Mouse (Mus musculus) limb, embryonic 15.5 days (tissue): ENCODE measurements around the gene Ephb3. TPM values are rescaled to one million over a fixed set of nuclear protein-coding genes. Genes with fewer than 3 reads are reported as not detected.
"Not testable (repeated sequence)": the region's sequence is repeated elsewhere in the genome, so short reads cannot be mapped to it uniquely, and the experiment has no call there.

Source experiments
- ATAC-seq: fragments of 200-750 bp; cut with Nextera tagmentation; 2 replicates; pipeline ENCODE4 v1.8.0; 2017; ENCODE audit warnings: low read depth, moderate TSS enrichment; ENCODE audit not compliant: insufficient number of reproducible peaks, low FRiP score, low TSS enrichment
- H3K27ac ChIP-seq: fragments of 300-500 bp; sonication (generic); 2 replicates; pipeline ENCODE4 v1.5.1; 2015; ENCODE audit warnings: moderate library complexity, mild to moderate bottlenecking, inconsistent platforms
- H3K27me3 ChIP-seq: fragments of 300-500 bp; sonication (generic); 2 replicates; pipeline ENCODE4 v1.6.1; 2015; ENCODE audit warnings: inconsistent platforms
- H3K36me3 ChIP-seq: fragments of 300-500 bp; sonication (generic); 2 replicates; pipeline ENCODE4 v1.6.1; 2015; ENCODE audit warnings: inconsistent platforms
- H3K4me1 ChIP-seq: fragments of 300-500 bp; sonication (generic); 2 replicates; pipeline ENCODE4 v1.6.1; 2015; ENCODE audit warnings: inconsistent platforms
- H3K4me2 ChIP-seq: fragments of 300-500 bp; sonication (generic); 2 replicates; pipeline ENCODE4 v1.6.1; 2015; ENCODE audit warnings: mild to moderate bottlenecking, inconsistent platforms
- H3K4me3 ChIP-seq: fragments of 300-500 bp; sonication (generic); 2 replicates; pipeline ENCODE4 v1.5.1; 2015; ENCODE audit warnings: mild to moderate bottlenecking, inconsistent platforms
- H3K9ac ChIP-seq: fragments of 300-500 bp; sonication (generic); 2 replicates; pipeline ENCODE4 v1.6.1; 2015; ENCODE audit warnings: inconsistent platforms
- H3K9me3 ChIP-seq: fragments of 300-500 bp; sonication (generic); 2 replicates; pipeline ENCODE4 v1.6.1; 2016; ENCODE audit warnings: inconsistent platforms
- WGBS: fragments of 180-500 bp; shearing (Covaris S2); methylation state at CpG from one replicate; pipeline ENCODE4 v1.1.7; 2015; 5-methylcytosine and 5-hydroxymethylcytosine counted together
- polyA plus RNA-seq: library from polyadenylated mRNA; unstranded; fragments of >200 nt; fragmentation: Nextera tagmentation; extraction: Ambion mirVana; gene quantifications from 2 replicates; pipeline ENCODE4 v1.2.1, GENCODE M21; 2015

Ephb3 gene
- 33.0 and 43.8 TPM in 2 replicates for polyA plus RNA-seq

- Histone ChIP-seq H3K27me3 (no peaks in the 10 kb centered on the region), H3K36me3 (peaks cover 3% of the 10 kb centered on the region; the same call in 1 of the 2 replicates), H3K4me1 (peaks cover 37% of the 10 kb centered on the region), H3K27ac (peak within 1 kb of the TSS; percentile 96), H3K9ac (peak within 1 kb of the TSS; percentile 94), H3K4me2 (peak within 1 kb of the TSS; percentile 74), H3K4me3 (peak within 1 kb of the TSS; percentile 74), H3K9me3 (no peaks in the 10 kb centered on the region)
- ATAC-seq = peak; percentile 96
- WGBS = under 1% methylated on average over 51 of the region's 51 CpGs
Measured at GRCm38 (mm10) chr16:21204367-21205092, at the start of gene Ephb3. Ephb3 (plus strand) TSS chr16:21204755.

DNA sequence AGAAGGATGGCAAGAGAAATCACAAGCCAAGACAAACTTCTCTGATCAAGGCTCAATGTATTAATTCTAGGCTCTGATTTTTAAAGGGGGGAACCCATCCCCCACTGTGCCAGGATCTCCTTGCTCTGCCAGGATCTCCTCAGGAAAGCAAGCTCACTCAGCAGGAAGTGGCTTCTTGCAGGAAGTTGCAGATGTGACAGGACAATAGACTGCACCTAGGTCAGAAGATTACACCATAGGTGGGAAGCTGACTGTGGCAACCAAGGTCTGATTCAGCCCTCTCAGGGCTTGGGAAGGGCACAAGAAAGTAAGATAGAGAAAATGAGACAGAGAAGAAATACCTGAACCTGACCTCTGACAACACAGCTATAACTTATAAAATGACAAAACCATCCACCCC is 48.3 kb upstream of the Ephb3 start:
- not testable (repeated sequence) for H3K9ac ChIP-seq, H3K27ac ChIP-seq, H3K9me3 ChIP-seq, H3K36me3 ChIP-seq, H3K27me3 ChIP-seq, H3K4me1 ChIP-seq, H3K4me3 ChIP-seq, H3K4me2 ChIP-seq, ATAC-seq

- H3K4me2 ChIP-seq, H3K4me3 ChIP-seq, H3K36me3 ChIP-seq, H3K9ac ChIP-seq, H3K4me1 ChIP-seq, H3K27ac ChIP-seq, H3K9me3 ChIP-seq, ATAC-seq, H3K27me3 ChIP-seq: not testable (repeated sequence)
- 53% methylated on average over 1 of the region's 1 CpGs for WGBS
Measured at GRCm38 (mm10) chr16:21159226-21159625, 45.3 kb upstream of the Ephb3 start.

GRCm38 (mm10) chr16:21163423-21163822 is 41.1 kb upstream of the Ephb3 start:
- H3K27me3 ChIP-seq, H3K9me3 ChIP-seq, ATAC-seq, H3K4me1 ChIP-seq, H3K36me3 ChIP-seq, H3K27ac ChIP-seq, H3K4me2 ChIP-seq, H3K9ac ChIP-seq, H3K4me3 ChIP-seq: not testable (repeated sequence)
- WGBS = 81% methylated on average over 3 of the region's 3 CpGs

GRCm38 (mm10) chr16:21165343-21166220 is 39.0 kb upstream of the Ephb3 start:
- H3K4me3 ChIP-seq, H3K9me3 ChIP-seq, H3K27ac ChIP-seq, H3K4me2 ChIP-seq, H3K4me1 ChIP-seq, H3K27me3 ChIP-seq, H3K36me3 ChIP-seq, H3K9ac ChIP-seq: not testable (repeated sequence)
- ATAC-seq = peak; percentile 61; the same call in 1 of the 2 replicates
- WGBS = 21% methylated on average over 17 of the region's 19 CpGs

- Histone ChIP-seq H3K27me3 (no peaks in the 10 kb centered on the region), H3K4me3 (no peak overlapping the region), H3K9me3 (no peaks in the 10 kb centered on the region), H3K9ac (no peak overlapping the region), H3K36me3 (no peaks in the 10 kb centered on the region), H3K4me1 (no peaks in the 10 kb centered on the region), H3K4me2 (no peak overlapping the region), H3K27ac (no peak overlapping the region)
- no peak for ATAC-seq
- 87% methylated on average over 13 of the region's 13 CpGs for WGBS
Measured at GRCm38 (mm10) chr16:21168730-21169129, 35.8 kb upstream of the Ephb3 start.

DNA sequence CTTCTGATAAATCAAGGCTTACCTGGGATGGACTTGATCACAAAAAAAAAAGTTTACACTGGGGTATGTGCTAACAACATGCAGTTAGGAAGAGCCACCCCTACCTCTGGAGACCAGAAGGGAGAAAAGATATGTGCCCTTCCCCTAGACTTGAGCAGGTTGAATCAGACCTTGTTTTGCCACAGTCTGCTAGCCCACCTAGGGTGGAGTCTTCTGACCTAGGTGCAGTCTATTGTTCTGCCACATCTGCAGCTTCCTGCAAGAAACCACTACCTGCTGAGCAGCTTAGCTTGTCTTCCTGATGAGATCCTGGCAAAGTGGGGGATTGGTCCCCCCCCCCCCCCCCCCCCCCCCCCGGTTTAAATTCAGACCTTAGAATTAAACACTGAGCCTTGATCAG is 29.3 kb upstream of the Ephb3 start:
- Histone ChIP-seq H3K9ac (no peak overlapping the region), H3K9me3 (no peaks in the 10 kb centered on the region), H3K27me3 (no peaks in the 10 kb centered on the region), H3K36me3 (no peaks in the 10 kb centered on the region), H3K4me3 (no peak overlapping the region), H3K27ac (no peak overlapping the region), H3K4me1 (no peaks in the 10 kb centered on the region), H3K4me2 (no peak overlapping the region)
- no peak for ATAC-seq
- WGBS = no CpG with 5 or more reads among the region's 1 CpGs

- no peak overlapping the region for H3K4me3 ChIP-seq
- no peak for ATAC-seq
- 55% methylated on average over 1 of the region's 1 CpGs for WGBS
- no peaks in the 10 kb centered on the region for H3K9me3 ChIP-seq
- no peak overlapping the region for H3K9ac ChIP-seq
- H3K4me2 ChIP-seq = no peak overlapping the region
- no peaks in the 10 kb centered on the region for H3K27me3 ChIP-seq
- H3K4me1 ChIP-seq = no peaks in the 10 kb centered on the region; the same call in 1 of the 2 replicates
- H3K27ac ChIP-seq = no peak overlapping the region
- no peaks in the 10 kb centered on the region for H3K36me3 ChIP-seq
Measured at GRCm38 (mm10) chr16:21182108-21182507, 22.4 kb upstream of the Ephb3 start.

- no peaks in the 10 kb centered on the region for H3K27me3 ChIP-seq
- ATAC-seq = no peak
- H3K4me3 ChIP-seq = no peak overlapping the region
- no peak overlapping the region for H3K4me2 ChIP-seq
- H3K36me3 ChIP-seq = no peaks in the 10 kb centered on the region
- no peak overlapping the region for H3K9ac ChIP-seq
- no peaks in the 10 kb centered on the region for H3K9me3 ChIP-seq
- H3K27ac ChIP-seq = no peak overlapping the region
- H3K4me1 ChIP-seq = no peaks in the 10 kb centered on the region; the same call in 1 of the 2 replicates
Measured at GRCm38 (mm10) chr16:21184697-21185096, 19.9 kb upstream of the Ephb3 start.

- Histone ChIP-seq H3K4me2 (no peak overlapping the region), H3K9ac (no peak overlapping the region), H3K4me1 (peaks cover 9% of the 10 kb centered on the region), H3K4me3 (no peak overlapping the region), H3K27me3 (no peaks in the 10 kb centered on the region), H3K36me3 (no peaks in the 10 kb centered on the region), H3K27ac (no peak overlapping the region), H3K9me3 (no peaks in the 10 kb centered on the region)
- no peak for ATAC-seq
- 37% methylated on average over 7 of the region's 7 CpGs for WGBS
Measured at GRCm38 (mm10) chr16:21187568-21187967, 17.0 kb upstream of the Ephb3 start.

GRCm38 (mm10) chr16:21188345-21188744 is 16.2 kb upstream of the Ephb3 start:
- ATAC-seq = no peak
- no peak overlapping the region for H3K4me2 ChIP-seq
- no peak overlapping the region for H3K4me3 ChIP-seq
- peaks cover 9% of the 10 kb centered on the region for H3K4me1 ChIP-seq
- H3K27ac ChIP-seq = no peak overlapping the region
- 82% methylated on average over 3 of the region's 3 CpGs for WGBS
- no peaks in the 10 kb centered on the region for H3K27me3 ChIP-seq
- no peaks in the 10 kb centered on the region for H3K9me3 ChIP-seq
- H3K9ac ChIP-seq = no peak overlapping the region
- H3K36me3 ChIP-seq = no peaks in the 10 kb centered on the region

- no peak for ATAC-seq
Measured at GRCm38 (mm10) chr16:21191569-21191968, 13.0 kb upstream of the Ephb3 start.

More at GRCm38 (mm10) chr16:21191569-21191968, 13.0 kb upstream of the Ephb3 start:
- Histone ChIP-seq H3K4me1 (peaks cover 9% of the 10 kb centered on the region), H3K36me3 (no peaks in the 10 kb centered on the region), H3K9me3 (no peaks in the 10 kb centered on the region), H3K9ac (no peak overlapping the region), H3K27me3 (no peaks in the 10 kb centered on the region), H3K4me3 (no peak overlapping the region), H3K4me2 (no peak overlapping the region), H3K27ac (no peak overlapping the region)
- 27% methylated on average over 14 of the region's 14 CpGs for WGBS
